16 mouse cellular contexts compared by ENCODE assay signal in the genomic region with DNA sequence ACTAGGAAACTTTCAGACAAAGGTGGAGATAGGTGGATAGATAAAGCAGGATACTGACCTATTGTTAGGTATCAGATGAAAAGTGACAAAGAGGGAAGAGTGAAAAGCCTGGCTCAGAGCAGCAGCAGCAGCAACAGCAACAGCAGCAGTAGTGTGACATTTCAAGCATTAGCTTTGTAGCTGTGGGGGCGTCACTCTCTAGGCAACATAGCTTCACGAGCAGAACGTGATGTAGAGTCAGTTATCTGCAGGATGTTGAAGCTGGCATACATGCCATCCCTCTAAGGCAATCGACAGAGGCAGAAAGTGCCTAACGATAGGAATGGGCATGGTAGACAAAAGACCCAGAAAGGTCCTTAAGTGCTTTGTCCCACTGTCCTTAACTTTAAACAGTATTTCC.
"Had no signal": no experiment of that assay in that cellular context is flagged by ENCODE, and none has a peak within 500 bp of the region (broad histone marks: within the 10 kb centered on the region; RNA-seq: fewer than 3 reads in every experiment).

No protein-coding gene starts in this region.

- H3K9ac ChIP-seq: intestine, embryonic 15.5 days; kidney, embryonic 15.5 days; liver, embryonic 13.5 days had no signal

- H3K27me3 ChIP-seq: intestine, embryonic 15.5 days; kidney, embryonic 15.5 days; liver, embryonic 13.5 days had no signal

- H3K4me2 ChIP-seq: intestine, embryonic 15.5 days; kidney, embryonic 15.5 days; liver, embryonic 13.5 days; midbrain, embryonic 11.5 days had no signal

- DNase-seq: kidney, adult 11 months; kidney, adult 8-10 months; kidney, postnatal 10 days; kidney, postnatal 36 days; liver, embryonic 13.5 days; lung, adult 2 months; lung, postnatal 14 days; lung, postnatal 4 days; midbrain, embryonic 14.5 days; thymus, adult 2 months; thymus, postnatal 14 days; thymus, postnatal 4 days had no signal

- H3K36me3 ChIP-seq: intestine, embryonic 15.5 days; kidney, embryonic 15.5 days; liver, embryonic 13.5 days had no signal

- H3K4me1 ChIP-seq: intestine, embryonic 15.5 days; kidney, embryonic 15.5 days; liver, embryonic 13.5 days had no signal

- ATAC-seq: intestine, embryonic 15.5 days had no signal

- H3K4me3 ChIP-seq: intestine, embryonic 15.5 days; kidney, embryonic 15.5 days; left cerebral cortex, adult 2 months; liver, embryonic 13.5 days had no signal

- H3K27ac ChIP-seq: intestine, embryonic 15.5 days; kidney, embryonic 15.5 days; left cerebral cortex, adult 2 months; liver, embryonic 13.5 days had no signal

- H3K9me3 ChIP-seq: intestine, embryonic 15.5 days; kidney, embryonic 15.5 days; liver, embryonic 13.5 days had no signal
